Mouse (Mus musculus) MEL (cell line): ENCODE data around the gene Pacsin2. TPM values are rescaled to one million over a fixed set of nuclear protein-coding genes. Genes with fewer than 3 reads are reported as not detected.

ENCODE experiments used
- DNase-seq: peaks from one replicate; pipeline ENCODE4 v3.0.0; 2011; ENCODE audit warnings: low read depth, low spot score
- H3K27ac ChIP-seq: 2 replicates; pipeline ENCODE4 v1.5.1; 2012; ENCODE audit warnings: low read depth, mild to moderate bottlenecking, control low read depth, low read length, moderate library complexity; ENCODE audit not compliant: control insufficient read depth
- H3K27me3 ChIP-seq, 2 experiments: fragments of 150-350 bp in 1 of 2; sonication (generic) in 1 of 2; 2 replicates each; pipeline ENCODE4 v1.6.1; 2012; ENCODE audit warnings: low read length in 2 of 2, mild to moderate bottlenecking in 2 of 2, improper control_type of control experiment in 1 of 2, moderate library complexity in 1 of 2; ENCODE audit not compliant: insufficient read depth in 2 of 2, control insufficient read depth in 1 of 2
- H3K36me3 ChIP-seq, 2 experiments: 2 replicates each; pipeline ENCODE4 v1.6.1; 2012 to 2014; ENCODE audit warnings: low read length in 2 of 2, improper control_type of control experiment in 1 of 2, inconsistent platforms in 1 of 2, mild to moderate bottlenecking in 1 of 2; ENCODE audit not compliant: insufficient read depth in 2 of 2, control insufficient read depth in 1 of 2
- H3K4me1 ChIP-seq, 2 experiments: fragments of 150-350 bp in 1 of 2; sonication (generic) in 1 of 2; 2 replicates each; pipeline ENCODE4 v1.6.1; 2012; ENCODE audit warnings: low read length in 2 of 2, improper control_type of control experiment in 1 of 2, mild to moderate bottlenecking in 1 of 2; ENCODE audit not compliant: insufficient read depth in 2 of 2, control insufficient read depth in 1 of 2
- H3K4me3 ChIP-seq, 2 experiments: fragments of 150-350 bp in 1 of 2; sonication (generic) in 1 of 2; 2 replicates each; pipeline ENCODE4 v1.5.1; 2012; ENCODE audit warnings: low read depth in 2 of 2, low read length in 2 of 2, mild to moderate bottlenecking in 2 of 2, moderate library complexity in 2 of 2, control low read depth in 1 of 2, improper control_type of control experiment in 1 of 2; ENCODE audit not compliant: control insufficient read depth in 1 of 2, insufficient read depth in 1 of 2
- H3K79me2 ChIP-seq: 2 replicates; pipeline ENCODE4 v1.6.1; 2012; ENCODE audit warnings: mild to moderate bottlenecking, low read length, moderate library complexity; ENCODE audit not compliant: control insufficient read depth, poor library complexity, insufficient read depth
- H3K9ac ChIP-seq: 2 replicates; pipeline ENCODE4 v1.6.1; 2012; ENCODE audit warnings: low read depth, mild to moderate bottlenecking, control low read depth, low read length, moderate library complexity; ENCODE audit not compliant: control insufficient read depth, poor library complexity, severe bottlenecking
- H3K9me3 ChIP-seq: fragments of 150-350 bp; sonication (generic); replicated peaks from 2 replicates; pipeline ENCODE4 v1.6.1; 2012; ENCODE audit warnings: mild to moderate bottlenecking, low read length, improper control_type of control experiment, moderate library complexity; ENCODE audit not compliant: insufficient read depth
- BHLHE40 ChIP-seq: IDR thresholded peaks from 2 replicates; pipeline ENCODE4 v1.6.1; 2012; ENCODE audit warnings: low read depth, mild to moderate bottlenecking, inconsistent platforms, low read length, improper control_type of control experiment, borderline replicate concordance
- CHD2 ChIP-seq: IDR thresholded peaks from 2 replicates; pipeline ENCODE4 v1.6.1; 2011; ENCODE audit warnings: low read length, improper control_type of control experiment
- E2F4 ChIP-seq: IDR thresholded peaks from 2 replicates; pipeline ENCODE4 v1.6.1; 2011; ENCODE audit warnings: low read depth, low read length, improper control_type of control experiment, borderline replicate concordance
- EP300 ChIP-seq, 2 experiments: IDR thresholded peaks; 2 replicates each; pipeline ENCODE4 v1.6.1; 2011; ENCODE audit warnings: improper control_type of control experiment in 2 of 2, low read length in 2 of 2, low read depth in 1 of 2, mild to moderate bottlenecking in 1 of 2
- ETS1 ChIP-seq: IDR thresholded peaks from 2 replicates; pipeline ENCODE4 v1.6.1; 2012; ENCODE audit warnings: low read depth, mild to moderate bottlenecking, inconsistent platforms, low read length, improper control_type of control experiment, moderate library complexity
- GABPA ChIP-seq: IDR thresholded peaks from 2 replicates; pipeline ENCODE4 v1.6.1; 2012; ENCODE audit warnings: low read depth, mild to moderate bottlenecking, inconsistent platforms, low read length, improper control_type of control experiment, moderate library complexity
- GATA1 ChIP-seq: IDR thresholded peaks from 2 replicates; pipeline ENCODE4 v1.6.1; 2011; ENCODE audit warnings: low read depth, low read length, improper control_type of control experiment
- JUND ChIP-seq: IDR thresholded peaks from 2 replicates; pipeline ENCODE4 v1.6.1; 2011; ENCODE audit warnings: low read depth, mild to moderate bottlenecking, improper control_type of control experiment, low read length
- MAFK ChIP-seq: IDR thresholded peaks from 2 replicates; pipeline ENCODE4 v1.6.1; 2011; ENCODE audit warnings: low read depth, mild to moderate bottlenecking, low read length, improper control_type of control experiment, borderline replicate concordance
- MAX ChIP-seq: IDR thresholded peaks from 2 replicates; pipeline ENCODE4 v1.6.1; 2011; ENCODE audit warnings: low read length, improper control_type of control experiment
- MAZ ChIP-seq: IDR thresholded peaks from 2 replicates; pipeline ENCODE4 v1.6.1; 2012; ENCODE audit warnings: low read depth, mild to moderate bottlenecking, inconsistent platforms, low read length, improper control_type of control experiment
- MYC ChIP-seq: IDR thresholded peaks from 2 replicates; pipeline ENCODE4 v1.6.1; 2011; ENCODE audit warnings: low read depth, mild to moderate bottlenecking, low read length, improper control_type of control experiment, moderate library complexity
- RAD21 ChIP-seq: IDR thresholded peaks from 2 replicates; pipeline ENCODE4 v1.6.1; 2011; ENCODE audit warnings: mild to moderate bottlenecking, low read depth, low read length, improper control_type of control experiment
- SMC3 ChIP-seq: IDR thresholded peaks from 2 replicates; pipeline ENCODE4 v1.6.1; 2011; ENCODE audit warnings: low read depth, low read length, improper control_type of control experiment
- USF1 ChIP-seq: IDR thresholded peaks from 2 replicates; pipeline ENCODE4 v1.6.1; 2014; ENCODE audit warnings: low read depth, mild to moderate bottlenecking, inconsistent platforms, low read length, improper control_type of control experiment, moderate library complexity
- ZMIZ1 ChIP-seq: IDR thresholded peaks from 2 replicates; pipeline ENCODE4 v1.6.1; 2012; ENCODE audit warnings: low read depth, mild to moderate bottlenecking, inconsistent platforms, low read length, improper control_type of control experiment, moderate library complexity
- ZNF384 ChIP-seq: IDR thresholded peaks from 2 replicates; pipeline ENCODE4 v1.6.1; 2012; ENCODE audit warnings: low read depth, mild to moderate bottlenecking, inconsistent platforms, low read length, improper control_type of control experiment
- polyA plus RNA-seq, 2 experiments: library from polyadenylated mRNA; stranded (reverse) in 1 of 2; unstranded in 1 of 2; fragments of >175 nt in 1 of 2; fragments of >200 nt in 1 of 2; gene quantifications; 2 replicates each; pipeline versions ENCODE4 v1.2.1 to v1.2.4; 2012; ENCODE audit warnings: low replicate concordance in 2 of 2, low read depth in 1 of 2; ENCODE audit not compliant: insufficient read length in 2 of 2, insufficient read depth in 1 of 2, missing spikeins in 1 of 2
- total RNA-seq: library from RNA; depleted of rRNA; stranded (reverse); fragments of 300-350 nt; gene quantifications from 2 replicates; pipeline ENCODE4 v1.2.3, GENCODE M21; 2012

The Pacsin2 gene
- total and polyA plus RNA-seq, 3 experiments: 58.7 to 425 (median 103) TPM

DNA sequence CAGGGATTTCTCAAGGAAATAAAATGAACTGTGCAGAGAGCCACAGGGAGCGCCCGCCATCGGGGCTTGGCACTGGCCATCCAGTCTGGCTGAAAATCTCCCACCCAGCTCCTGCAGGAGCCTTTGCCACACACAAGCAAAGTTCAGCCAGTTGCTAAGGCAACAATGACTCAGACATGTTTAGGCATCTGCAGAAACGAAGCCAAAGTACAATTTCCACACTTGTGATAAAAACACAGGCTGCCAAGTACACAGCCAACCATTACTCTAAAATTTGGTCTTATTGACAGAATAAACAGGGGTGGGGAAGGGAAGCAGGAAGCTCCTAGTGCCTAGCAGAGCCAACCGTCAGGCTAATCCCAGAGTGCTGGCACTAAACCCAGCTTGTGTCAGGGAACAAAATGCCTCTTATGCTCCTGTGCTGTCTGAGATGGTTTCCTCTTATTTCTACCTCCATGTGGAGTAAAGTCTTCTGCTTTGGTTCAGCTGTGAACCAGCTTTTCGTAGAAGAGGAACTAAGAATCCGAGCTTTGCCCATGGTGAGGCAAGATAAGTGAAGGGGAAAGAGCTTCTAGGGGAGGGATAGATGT, 12.7 kb downstream of the Pacsin2 start (continued):
- no peak for TF ChIP-seq ZNF384
- TF ChIP-seq MAZ: no peak
- no peak for TF ChIP-seq CHD2

DNA sequence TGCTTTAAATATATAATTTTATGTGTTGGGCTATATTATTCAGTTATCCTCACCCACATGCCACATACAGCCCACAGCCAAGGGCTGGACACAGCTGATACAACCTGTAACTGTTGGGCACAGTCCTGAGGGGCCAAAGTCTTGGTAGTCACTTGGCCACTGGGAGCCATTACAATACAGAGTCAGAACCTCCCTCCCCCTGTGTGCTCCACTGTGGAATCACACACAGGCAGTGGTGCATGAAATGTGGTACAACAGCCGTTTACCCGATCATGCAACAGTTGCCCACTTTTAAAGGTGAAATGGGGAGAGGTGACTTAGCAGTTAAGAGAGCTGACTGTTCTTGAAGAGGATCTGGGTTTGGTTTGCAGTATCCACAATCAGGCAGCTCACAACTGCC, 14.4 kb downstream of the Pacsin2 start:
- H3K36me3 ChIP-seq: peaks cover 0 to 17% of the 10 kb centered on the region in 2 experiments; a peak in 2 of 4 replicates
- H3K79me2 ChIP-seq: peaks cover 46% of the 10 kb centered on the region
- no peaks in the 10 kb centered on the region for H3K9me3 ChIP-seq
- H3K27me3 ChIP-seq: no peaks in the 10 kb centered on the region
- DNase-seq: no peak
- no peak overlapping the region for H3K9ac ChIP-seq
- H3K27ac ChIP-seq: no peak overlapping the region
- TF ChIP-seq JUND (no peak), ZMIZ1 (no peak), BHLHE40 (no peak), CHD2 (no peak), MAX (no peak), MYC (no peak), GATA1 (no peak), USF1 (no peak), MAZ (no peak), ETS1 (no peak), MAFK (no peak), RAD21 (no peak), E2F4 (no peak), ZNF384 (no peak), SMC3 (no peak)
- peaks cover 12 to 22% of the 10 kb centered on the region in 2 experiments for H3K4me1 ChIP-seq
- no peak overlapping the region for H3K4me3 ChIP-seq

- Histone ChIP-seq H3K9me3 (no peaks in the 10 kb centered on the region), H3K79me2 (peaks cover 42% of the 10 kb centered on the region), H3K9ac (no peak overlapping the region), H3K36me3 (peaks cover 0 to 17% of the 10 kb centered on the region in 2 experiments; a peak in 2 of 4 replicates)
- DNase-seq: no peak
- no peak for TF ChIP-seq EP300 (IDR thresholded peaks at IDR 0.05; ENCODE audit: low read depth in 1 of 2, low read length in 2 of 2)
- TF ChIP-seq GABPA: no peak
- no peak for TF ChIP-seq GATA1
- TF ChIP-seq, all 39 proteins: peak for 0
- H3K27me3 ChIP-seq: no peaks in the 10 kb centered on the region
- no peak overlapping the region for H3K27ac ChIP-seq
- peaks cover 12 to 18% of the 10 kb centered on the region in 2 experiments for H3K4me1 ChIP-seq
- no peak overlapping the region for H3K4me3 ChIP-seq
These were observed 15.8 kb downstream of the Pacsin2 start for GRCm38 (mm10) chr15:83448646-83449045.
